Mouse (Mus musculus): Measurements from ENCODE around the gene Proca1. TPM values are rescaled to one million over a fixed set of nuclear protein-coding genes. Genes with fewer than 3 reads are reported as not detected.
A peak's percentile ranks its signal among the peaks of the same experiment; 100 is the strongest.

Gene Proca1
- polyA plus RNA-seq (2014; fragmentation: Nextera tagmentation; extraction: Ambion mirVana), result 1.4 and 2.9 TPM in 2 replicates

- H3K27me3 ChIP-seq (ENCODE audit: control insufficient read depth, insufficient read depth, low read length), result no peaks in the 10 kb centered on the region
- no peak within 1 kb of the TSS; the same call in 1 of the 2 replicates for H3K4me3 ChIP-seq (replicated peaks; ENCODE audit: low read length)
- H3K4me1 ChIP-seq (replicated peaks; ENCODE audit: control insufficient read depth, insufficient read depth, low read length), result peaks cover 10% of the 10 kb centered on the region
- DNase-seq (ENCODE audit: low spot score) (no peak), ATAC-seq (ENCODE audit: low FRiP score) (no peak)
- H3K9me3 ChIP-seq (ENCODE audit: control insufficient read depth, low read length), result no peaks in the 10 kb centered on the region
- 91% methylated on average over 1 of the region's 1 CpGs for WGBS
- peak within 1 kb of the TSS; percentile 43 for H3K4me2 ChIP-seq (replicated peaks)
- no peak within 1 kb of the TSS for H3K27ac ChIP-seq
- peaks cover 36% of the 10 kb centered on the region for H3K36me3 ChIP-seq (replicated peaks; ENCODE audit: control insufficient read depth, insufficient read depth)
- H3K9ac ChIP-seq, result no peak within 1 kb of the TSS
Observed at GRCm38 (mm10) chr11:78193113-78193512, at the start of gene Proca1. Gene Proca1 (plus strand): TSS chr11:78193392.

- H3K27ac ChIP-seq, result no peak overlapping the region
- no peak for ATAC-seq (ENCODE audit: low FRiP score)
Observed at GRCm38 (mm10) chr11:78143520-78143919, 49.7 kb upstream of the Proca1 start.

GRCm38 (mm10) chr11:78146168-78146567, 47.0 kb upstream of the Proca1 start:
- ATAC-seq (ENCODE audit: low FRiP score) (no peak), DNase-seq (ENCODE audit: low spot score) (no peak)
- Histone ChIP-seq H3K4me1 (replicated peaks; ENCODE audit: control insufficient read depth, insufficient read depth, low read length) (no peaks in the 10 kb centered on the region), H3K4me3 (replicated peaks; ENCODE audit: low read length) (no peak overlapping the region), H3K36me3 (replicated peaks; ENCODE audit: control insufficient read depth, insufficient read depth) (peaks cover 81% of the 10 kb centered on the region), H3K9me3 (ENCODE audit: control insufficient read depth, low read length) (no peaks in the 10 kb centered on the region), H3K27me3 (ENCODE audit: control insufficient read depth, insufficient read depth, low read length) (no peaks in the 10 kb centered on the region), H3K27ac (no peak overlapping the region), H3K4me2 (replicated peaks) (no peak overlapping the region), H3K9ac (no peak overlapping the region)
- WGBS, result 90% methylated on average over 5 of the region's 5 CpGs

More at GRCm38 (mm10) chr11:78143520-78143919, 49.7 kb upstream of the Proca1 start:
- Histone ChIP-seq H3K4me1 (replicated peaks; ENCODE audit: control insufficient read depth, insufficient read depth, low read length) (no peaks in the 10 kb centered on the region; the same call in 1 of the 2 replicates), H3K4me2 (replicated peaks) (no peak overlapping the region), H3K27me3 (ENCODE audit: control insufficient read depth, insufficient read depth, low read length) (no peaks in the 10 kb centered on the region), H3K9me3 (ENCODE audit: control insufficient read depth, low read length) (no peaks in the 10 kb centered on the region), H3K9ac (no peak overlapping the region), H3K36me3 (replicated peaks; ENCODE audit: control insufficient read depth, insufficient read depth) (peaks cover 56% of the 10 kb centered on the region), H3K4me3 (replicated peaks; ENCODE audit: low read length) (no peak overlapping the region)
- DNase-seq (ENCODE audit: low spot score), result no peak
- WGBS, result 76% methylated on average over 2 of the region's 2 CpGs

- Histone ChIP-seq H3K4me1 (replicated peaks; ENCODE audit: control insufficient read depth, insufficient read depth, low read length) (no peaks in the 10 kb centered on the region), H3K36me3 (replicated peaks; ENCODE audit: control insufficient read depth, insufficient read depth) (peaks cover 88% of the 10 kb centered on the region), H3K27ac (no peak overlapping the region), H3K4me2 (replicated peaks) (no peak overlapping the region), H3K4me3 (replicated peaks; ENCODE audit: low read length) (no peak overlapping the region), H3K9ac (no peak overlapping the region), H3K9me3 (ENCODE audit: control insufficient read depth, low read length) (no peaks in the 10 kb centered on the region), H3K27me3 (ENCODE audit: control insufficient read depth, insufficient read depth, low read length) (no peaks in the 10 kb centered on the region)
- no peak for ATAC-seq (ENCODE audit: low FRiP score)
- WGBS, result 94% methylated on average over 6 of the region's 6 CpGs
- DNase-seq (ENCODE audit: low spot score), result no peak
Observed at GRCm38 (mm10) chr11:78146707-78147543, 46.3 kb upstream of the Proca1 start.

- no peak overlapping the region for H3K27ac ChIP-seq
- WGBS, result 23% methylated on average over 1 of the region's 1 CpGs
- H3K4me3 ChIP-seq (replicated peaks; ENCODE audit: low read length), result no peak overlapping the region
- H3K9ac ChIP-seq, result no peak overlapping the region
- peaks cover 95% of the 10 kb centered on the region for H3K36me3 ChIP-seq (replicated peaks; ENCODE audit: control insufficient read depth, insufficient read depth)
- no peak for DNase-seq (ENCODE audit: low spot score)
- no peaks in the 10 kb centered on the region for H3K27me3 ChIP-seq (ENCODE audit: control insufficient read depth, insufficient read depth, low read length)
- H3K9me3 ChIP-seq (ENCODE audit: control insufficient read depth, low read length), result no peaks in the 10 kb centered on the region
- no peak overlapping the region for H3K4me2 ChIP-seq (replicated peaks)
- no peak for ATAC-seq (ENCODE audit: low FRiP score)
- peaks cover 12% of the 10 kb centered on the region for H3K4me1 ChIP-seq (replicated peaks; ENCODE audit: control insufficient read depth, insufficient read depth, low read length)
Observed at GRCm38 (mm10) chr11:78151161-78151560, 42.0 kb upstream of the Proca1 start.

- Histone ChIP-seq H3K27ac (peak overlapping the region; percentile 64), H3K4me1 (replicated peaks; ENCODE audit: control insufficient read depth, insufficient read depth, low read length) (peaks cover 12% of the 10 kb centered on the region), H3K4me3 (replicated peaks; ENCODE audit: low read length) (no peak overlapping the region), H3K9ac (no peak overlapping the region), H3K36me3 (replicated peaks; ENCODE audit: control insufficient read depth, insufficient read depth) (peaks cover 95% of the 10 kb centered on the region), H3K27me3 (ENCODE audit: control insufficient read depth, insufficient read depth, low read length) (no peaks in the 10 kb centered on the region), H3K4me2 (replicated peaks) (no peak overlapping the region), H3K9me3 (ENCODE audit: control insufficient read depth, low read length) (no peaks in the 10 kb centered on the region)
- peak; percentile 86 for ATAC-seq (ENCODE audit: low FRiP score)
- DNase-seq (ENCODE audit: low spot score), result peak; percentile 78
- 41% methylated on average over 9 of the region's 9 CpGs for WGBS
Observed at GRCm38 (mm10) chr11:78152299-78153231, 40.6 kb upstream of the Proca1 start.

GRCm38 (mm10) chr11:78153778-78154177, 39.4 kb upstream of the Proca1 start:
- Histone ChIP-seq H3K4me2 (replicated peaks) (no peak overlapping the region), H3K4me3 (replicated peaks; ENCODE audit: low read length) (no peak overlapping the region), H3K27me3 (ENCODE audit: control insufficient read depth, insufficient read depth, low read length) (no peaks in the 10 kb centered on the region), H3K4me1 (replicated peaks; ENCODE audit: control insufficient read depth, insufficient read depth, low read length) (peaks cover 12% of the 10 kb centered on the region), H3K36me3 (replicated peaks; ENCODE audit: control insufficient read depth, insufficient read depth) (peaks cover 96% of the 10 kb centered on the region), H3K9me3 (ENCODE audit: control insufficient read depth, low read length) (no peaks in the 10 kb centered on the region), H3K9ac (no peak overlapping the region), H3K27ac (peak overlapping the region; percentile 64)
- no peak for DNase-seq (ENCODE audit: low spot score)
- WGBS, result 71% methylated on average over 13 of the region's 13 CpGs
- no peak for ATAC-seq (ENCODE audit: low FRiP score)

GRCm38 (mm10) chr11:78155674-78156073, 37.5 kb upstream of the Proca1 start:
- no peak overlapping the region for H3K4me3 ChIP-seq (replicated peaks; ENCODE audit: low read length)
- peaks cover 96% of the 10 kb centered on the region for H3K36me3 ChIP-seq (replicated peaks; ENCODE audit: control insufficient read depth, insufficient read depth)
- DNase-seq (ENCODE audit: low spot score) (no peak), ATAC-seq (ENCODE audit: low FRiP score) (no peak)
- H3K4me2 ChIP-seq (replicated peaks), result no peak overlapping the region
- WGBS, result 64% methylated on average over 5 of the region's 5 CpGs
- H3K27ac ChIP-seq, result no peak overlapping the region
- no peaks in the 10 kb centered on the region for H3K9me3 ChIP-seq (ENCODE audit: control insufficient read depth, low read length)
- no peaks in the 10 kb centered on the region for H3K27me3 ChIP-seq (ENCODE audit: control insufficient read depth, insufficient read depth, low read length)
- no peak overlapping the region for H3K9ac ChIP-seq
- H3K4me1 ChIP-seq (replicated peaks; ENCODE audit: control insufficient read depth, insufficient read depth, low read length), result peaks cover 12% of the 10 kb centered on the region

GRCm38 (mm10) chr11:78156156-78156699, 37.0 kb upstream of the Proca1 start:
- Histone ChIP-seq H3K4me3 (replicated peaks; ENCODE audit: low read length) (no peak overlapping the region), H3K4me2 (replicated peaks) (no peak overlapping the region), H3K36me3 (replicated peaks; ENCODE audit: control insufficient read depth, insufficient read depth) (peaks cover 96% of the 10 kb centered on the region), H3K4me1 (replicated peaks; ENCODE audit: control insufficient read depth, insufficient read depth, low read length) (peaks cover 12% of the 10 kb centered on the region), H3K27ac (no peak overlapping the region), H3K9me3 (ENCODE audit: control insufficient read depth, low read length) (no peaks in the 10 kb centered on the region), H3K27me3 (ENCODE audit: control insufficient read depth, insufficient read depth, low read length) (no peaks in the 10 kb centered on the region), H3K9ac (no peak overlapping the region)
- 77% methylated on average over 6 of the region's 6 CpGs for WGBS
- DNase-seq (ENCODE audit: low spot score), result no peak
- no peak for ATAC-seq (ENCODE audit: low FRiP score)
